Mouse (Mus musculus) bone marrow macrophage, adult 2 months (primary cell): Measurements from ENCODE around the gene Gimd1. TPM values are rescaled to one million over a fixed set of nuclear protein-coding genes. Genes with fewer than 3 reads are reported as not detected.

ENCODE experiments used
- H3K27ac ChIP-seq: 2 replicates; pipeline ENCODE4 v1.5.1; 2012; ENCODE audit warnings: low read depth, low read length; ENCODE audit not compliant: insufficient read depth
- H3K4me1 ChIP-seq: 2 replicates; pipeline ENCODE4 v1.6.1; 2012; ENCODE audit warnings: low read length; ENCODE audit not compliant: control insufficient read depth, insufficient read depth
- H3K4me3 ChIP-seq: 2 replicates; pipeline ENCODE4 v1.5.1; 2012; ENCODE audit warnings: mild to moderate bottlenecking, low read length, moderate library complexity; ENCODE audit not compliant: insufficient read depth
- CTCF ChIP-seq: IDR thresholded peaks from 2 replicates; pipeline ENCODE4 v1.5.1; 2012; ENCODE audit warnings: low read depth, mild to moderate bottlenecking, low read length, moderate library complexity
- POLR2A ChIP-seq: IDR thresholded peaks from 2 replicates; pipeline ENCODE4 v1.6.1; 2012; ENCODE audit warnings: mild to moderate bottlenecking, low read depth, low read length, borderline replicate concordance
- polyA plus RNA-seq: library from polyadenylated mRNA; stranded (reverse); fragments of >200 nt; gene quantifications from 2 replicates; pipeline ENCODE4 v1.2.4, GENCODE M21; 2012; ENCODE audit not compliant: missing spikeins, insufficient read depth, insufficient read length

The Gimd1 gene
- polyA plus RNA-seq: not detected in 2 replicates

GRCm38 (mm10) chr3:132629601-132630239 lies at the start of gene Gimd1:
TSS of gene Gimd1 (plus strand) at chr3:132629820.
- H3K4me3 ChIP-seq: no peak within 1 kb of the TSS
- H3K4me1 ChIP-seq: no peaks in the 10 kb centered on the region
- no peak within 1 kb of the TSS for H3K27ac ChIP-seq
- TF ChIP-seq POLR2A (no peak), CTCF (no peak)

DNA sequence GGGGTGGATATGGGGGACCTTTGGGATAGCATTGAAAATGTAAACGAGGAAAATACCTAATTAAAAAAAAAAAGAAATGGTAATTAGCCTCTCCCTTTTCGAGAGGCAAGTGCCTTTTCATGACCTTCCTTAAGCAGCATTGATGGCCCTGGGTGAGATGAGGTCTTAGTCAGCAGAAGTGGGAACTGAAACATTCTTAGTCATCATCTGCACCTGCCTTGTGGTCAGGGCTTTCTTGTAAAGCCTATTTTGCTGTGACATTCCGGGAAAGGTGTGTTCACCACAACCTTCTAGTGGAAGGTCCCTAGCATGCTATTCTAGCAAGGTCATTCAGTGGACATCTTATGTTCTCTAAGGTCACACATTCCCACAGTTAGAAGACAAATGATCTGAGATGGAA lies 48.4 kb upstream of the Gimd1 start:
- no peak overlapping the region for H3K27ac ChIP-seq
- TF ChIP-seq POLR2A: no peak
- no peak for TF ChIP-seq CTCF
- no peaks in the 10 kb centered on the region for H3K4me1 ChIP-seq
- H3K4me3 ChIP-seq: no peak overlapping the region

DNA sequence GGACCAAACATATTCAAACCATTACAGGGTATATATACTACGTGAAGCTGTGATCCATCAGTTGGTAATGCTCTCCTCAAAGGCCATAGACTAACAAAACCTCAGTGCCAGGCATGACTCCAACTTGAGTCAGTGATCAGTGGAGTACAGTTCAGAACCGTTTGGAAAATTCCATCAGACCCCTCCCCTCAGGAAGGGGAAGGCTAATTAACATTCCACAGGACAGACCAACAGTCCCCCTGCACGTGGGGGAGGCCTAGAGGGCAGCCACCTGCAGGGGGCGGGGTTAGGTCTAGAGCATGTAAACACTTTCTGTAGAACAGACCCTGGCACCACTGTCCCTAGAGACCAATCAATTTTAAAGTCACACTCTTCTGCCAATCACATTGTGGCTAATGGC lies 47.3 kb upstream of the Gimd1 start:
- H3K4me3 ChIP-seq: no peak overlapping the region
- H3K4me1 ChIP-seq: no peaks in the 10 kb centered on the region
- H3K27ac ChIP-seq: no peak overlapping the region
- TF ChIP-seq CTCF (no peak), POLR2A (no peak)

DNA sequence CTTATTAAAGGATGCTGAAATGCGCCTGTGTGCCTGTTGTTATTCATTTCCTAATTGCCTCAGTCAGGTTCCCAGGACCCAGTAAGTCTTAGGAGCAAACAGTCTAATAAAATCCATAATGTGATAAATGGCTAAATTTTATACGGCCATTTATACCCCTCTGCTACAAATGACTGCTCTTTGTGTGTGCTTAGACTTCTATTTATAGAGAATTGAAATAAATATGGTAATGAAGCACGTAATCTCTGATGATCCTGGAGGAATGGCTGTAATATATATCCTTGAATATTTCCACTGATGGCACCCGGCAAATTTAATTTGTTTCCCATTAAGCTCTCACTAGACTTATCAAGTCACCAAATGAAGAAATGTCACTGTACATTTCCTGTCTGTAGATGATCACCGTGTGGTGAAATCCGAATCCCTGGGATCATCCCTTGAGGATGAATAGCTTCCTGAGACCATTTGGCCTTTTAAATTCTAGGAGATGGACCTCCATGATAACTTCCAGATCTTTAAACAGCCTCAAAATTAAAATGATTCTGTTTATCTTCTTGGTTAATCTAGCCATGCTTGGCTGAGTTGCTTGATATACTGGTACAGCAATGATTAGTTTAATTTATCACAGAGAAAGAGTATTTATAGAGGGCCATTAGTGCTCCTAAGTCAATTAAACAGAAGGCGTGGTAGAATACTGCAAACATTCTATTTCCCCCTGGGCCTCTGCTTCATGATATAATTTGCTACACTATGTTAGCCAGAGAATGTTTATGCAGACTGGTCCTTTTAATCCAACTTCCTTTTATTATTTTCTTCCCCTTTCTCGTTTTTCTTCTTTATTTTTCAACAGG lies 44.3 kb upstream of the Gimd1 start:
- TF ChIP-seq CTCF: no peak
- TF ChIP-seq POLR2A: no peak
- Histone ChIP-seq H3K4me3 (no peak overlapping the region), H3K4me1 (no peaks in the 10 kb centered on the region), H3K27ac (no peak overlapping the region)

GRCm38 (mm10) chr3:132588146-132588545 lies 41.5 kb upstream of the Gimd1 start:
- H3K4me1 ChIP-seq: no peaks in the 10 kb centered on the region
- TF ChIP-seq POLR2A: no peak
- no peak for TF ChIP-seq CTCF
- H3K27ac ChIP-seq: no peak overlapping the region
- no peak overlapping the region for H3K4me3 ChIP-seq

DNA sequence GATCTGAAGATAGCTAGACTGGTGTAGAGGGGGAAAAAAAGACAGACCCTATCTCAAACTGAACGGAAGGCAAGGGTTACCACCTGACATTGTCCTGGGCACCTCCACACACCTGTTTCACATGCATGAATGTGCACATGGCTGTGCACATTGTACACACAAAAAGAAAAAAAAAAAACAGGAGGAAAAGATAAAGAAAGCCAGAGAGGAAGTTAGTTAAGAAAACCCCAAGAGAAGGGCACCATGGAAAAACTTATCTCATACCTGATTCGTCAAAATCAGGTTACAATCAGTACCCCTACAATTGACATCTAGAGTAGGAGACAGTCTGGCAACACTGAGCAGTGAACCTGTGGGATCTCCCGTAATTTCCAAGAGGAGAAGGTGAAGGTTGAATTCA lies 39.6 kb upstream of the Gimd1 start:
- no peak for TF ChIP-seq CTCF
- no peak for TF ChIP-seq POLR2A
- Histone ChIP-seq H3K27ac (no peak overlapping the region), H3K4me3 (no peak overlapping the region), H3K4me1 (no peaks in the 10 kb centered on the region)

- Histone ChIP-seq H3K27ac (no peak overlapping the region), H3K4me1 (no peaks in the 10 kb centered on the region), H3K4me3 (no peak overlapping the region)
- TF ChIP-seq CTCF (no peak), POLR2A (no peak)
These were observed 39.0 kb upstream of the Gimd1 start for GRCm38 (mm10) chr3:132590604-132591003.

DNA sequence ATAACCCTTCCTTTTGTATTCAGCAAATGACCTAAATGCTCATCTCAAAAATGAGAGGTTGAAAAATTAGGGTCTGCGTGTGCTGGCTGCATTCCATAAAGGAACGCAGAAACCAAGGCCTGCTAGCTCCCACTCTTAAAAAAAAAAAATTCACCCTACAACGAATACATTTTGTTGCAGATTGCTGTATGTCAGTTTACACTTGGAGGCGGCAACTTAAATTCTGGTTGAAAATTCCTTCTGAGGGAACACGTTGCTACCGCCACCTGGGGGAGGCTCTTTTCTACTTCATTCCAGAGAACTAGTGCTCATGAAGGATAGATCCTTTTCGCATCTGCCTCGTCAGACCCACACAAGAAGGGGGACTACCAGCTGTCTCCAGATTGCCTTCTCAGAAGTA lies 879 bp upstream of the Gimd1 start:
- H3K4me3 ChIP-seq: no peak overlapping the region
- TF ChIP-seq CTCF (no peak), POLR2A (no peak)
- no peak overlapping the region for H3K27ac ChIP-seq
- no peaks in the 10 kb centered on the region for H3K4me1 ChIP-seq

DNA sequence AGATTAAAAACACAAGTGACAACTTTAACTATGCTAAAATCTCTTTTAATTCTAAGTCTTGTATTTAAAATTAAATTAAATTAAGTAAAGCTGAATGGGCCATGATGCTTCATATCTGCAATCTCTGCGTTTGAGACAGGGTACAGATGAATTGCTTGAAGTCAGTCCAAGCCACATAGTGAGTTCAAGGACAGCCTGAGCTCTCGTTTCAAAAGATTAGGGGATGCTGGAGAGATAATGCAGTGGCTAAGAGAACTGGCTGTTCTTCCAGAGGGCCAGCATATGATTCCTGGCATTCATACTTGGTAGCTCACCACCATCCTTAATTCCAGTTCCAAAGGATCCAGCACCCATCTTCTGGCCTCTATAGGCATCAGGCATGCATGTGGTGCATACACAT lies 3.6 kb downstream of the Gimd1 start:
- Histone ChIP-seq H3K27ac (no peak overlapping the region), H3K4me3 (no peak overlapping the region), H3K4me1 (no peaks in the 10 kb centered on the region)
- TF ChIP-seq POLR2A: no peak
- no peak for TF ChIP-seq CTCF

GRCm38 (mm10) chr3:132637080-132637479 lies 7.5 kb downstream of the Gimd1 start:
- TF ChIP-seq POLR2A (no peak), CTCF (no peak)
- Histone ChIP-seq H3K27ac (no peak overlapping the region), H3K4me3 (no peak overlapping the region), H3K4me1 (no peaks in the 10 kb centered on the region)

DNA sequence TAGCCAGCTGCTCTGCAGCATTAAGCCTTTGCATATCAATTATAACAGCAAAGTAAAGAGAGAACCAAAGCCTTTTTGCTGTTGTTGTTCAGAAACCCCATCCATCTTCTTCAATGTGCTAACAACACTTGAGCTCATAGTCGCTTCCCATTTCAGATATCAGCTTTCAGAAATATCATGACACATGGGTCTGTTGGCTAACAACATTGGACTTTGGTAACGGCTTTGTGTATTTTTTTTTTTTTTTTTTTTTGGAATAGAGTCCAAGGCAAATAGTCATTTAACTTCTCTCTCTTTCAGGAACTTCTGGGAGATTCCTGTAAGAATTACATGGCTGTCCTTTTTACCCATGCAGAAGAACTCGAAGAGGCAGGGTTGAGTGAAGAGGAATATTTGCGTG lies 14.5 kb downstream of the Gimd1 start:
- Histone ChIP-seq H3K4me1 (no peaks in the 10 kb centered on the region; the same call in 1 of the 2 replicates), H3K4me3 (no peak overlapping the region), H3K27ac (no peak overlapping the region)
- no peak for TF ChIP-seq CTCF
- TF ChIP-seq POLR2A: no peak
